Mouse (Mus musculus) liver, embryonic 14.5 days (tissue): Measurements from ENCODE around the gene Maml3. TPM values are rescaled to one million over a fixed set of nuclear protein-coding genes. Genes with fewer than 3 reads are reported as not detected.

Experiments used
- ATAC-seq: fragments of 200-750 bp; cut with Nextera tagmentation; 2 replicates; pipeline ENCODE4 v1.8.0; 2017; ENCODE audit warnings: moderate number of reproducible peaks, mild to moderate bottlenecking, moderate library complexity; ENCODE audit not compliant: insufficient read depth
- DNase-seq, 3 experiments: peaks; one replicate each; pipeline ENCODE4 v3.0.0-alpha.2; 2012 to 2013; ENCODE audit warnings: low read depth in 3 of 3, low spot score in 3 of 3
- H3K27ac ChIP-seq: fragments of 300-500 bp; sonication (generic); 2 replicates; pipeline ENCODE4 v1.5.1; 2014; ENCODE audit warnings: moderate library complexity, mild to moderate bottlenecking, control low read depth, inconsistent platforms
- H3K27me3 ChIP-seq: fragments of 300-500 bp; sonication (generic); 2 replicates; pipeline ENCODE4 v1.6.1; 2014; ENCODE audit warnings: mild to moderate bottlenecking, low read length, moderate library complexity; ENCODE audit not compliant: control insufficient read depth, insufficient read depth
- H3K36me3 ChIP-seq: fragments of 300-500 bp; sonication (generic); replicated peaks from 2 replicates; pipeline ENCODE4 v1.6.1; 2014; ENCODE audit warnings: low read depth; ENCODE audit not compliant: control insufficient read depth, insufficient read depth
- H3K4me1 ChIP-seq, 2 experiments: fragments of 200-500 bp in 1 of 2; fragments of 300-500 bp in 1 of 2; sonication (generic) in 1 of 2; replicated peaks; 2 replicates each; pipeline ENCODE4 v1.6.1; 2012 to 2014; ENCODE audit warnings: antibody characterized with exemption in 1 of 2, inconsistent platforms in 1 of 2, low read length in 1 of 2; ENCODE audit not compliant: control insufficient read depth in 2 of 2, insufficient read depth in 2 of 2
- H3K4me2 ChIP-seq: fragments of 300-500 bp; sonication (generic); 2 replicates; pipeline ENCODE4 v1.6.1; 2014; ENCODE audit warnings: low read depth, mild to moderate bottlenecking, control low read depth, moderate library complexity
- H3K4me3 ChIP-seq, 2 experiments: fragments of 200-500 bp in 1 of 2; fragments of 300-500 bp in 1 of 2; sonication (generic) in 1 of 2; 2 replicates each; pipeline ENCODE4 v1.5.1; 2012 to 2014; ENCODE audit warnings: low read depth in 2 of 2, low read length in 2 of 2, mild to moderate bottlenecking in 2 of 2, control low read depth in 1 of 2, inconsistent platforms in 1 of 2, moderate library complexity in 1 of 2; ENCODE audit not compliant: insufficient read depth in 1 of 2
- H3K9ac ChIP-seq: fragments of 300-500 bp; sonication (generic); replicated peaks from 2 replicates; pipeline ENCODE4 v1.6.1; 2014; ENCODE audit warnings: mild to moderate bottlenecking, control low read depth, moderate library complexity
- H3K9me3 ChIP-seq: fragments of 300-500 bp; sonication (generic); 2 replicates; pipeline ENCODE4 v1.6.1; 2016; ENCODE audit warnings: low read length, mixed read lengths; ENCODE audit not compliant: control insufficient read depth
- CTCF ChIP-seq: IDR thresholded peaks from 2 replicates; pipeline ENCODE4 v1.5.1; 2016; ENCODE audit warnings: antibody characterized with exemption, low read depth, control low read depth
- EP300 ChIP-seq: IDR thresholded peaks from 2 replicates; pipeline ENCODE4 v1.6.1; 2016; ENCODE audit warnings: antibody characterized with exemption, low read depth
- WGBS: fragments of 180-500 bp; shearing (Covaris S2); extraction: QIAGEN DNeasy Blood & Tissue Kit; methylation state at CpG from one replicate; pipeline ENCODE4 v1.1.7; 2014; ENCODE audit not compliant: insufficient replicate concordance; 5-methylcytosine and 5-hydroxymethylcytosine counted together
- polyA plus RNA-seq, 2 experiments: library from polyadenylated mRNA; depleted of rRNA in 1 of 2; stranded (reverse) in 1 of 2; unstranded in 1 of 2; fragments of >200 nt; fragmentation: Nextera tagmentation in 1 of 2; extraction: Ambion mirVana in 1 of 2; gene quantifications; 2 replicates each; pipeline versions ENCODE4 v1.2.1 to v1.2.3; 2012 to 2014

Gene Maml3
- polyA plus RNA-seq, 2 experiments = 0.57 to 0.71 TPM

GRCm38 (mm10) chr3:52018103-52018439 is 86.8 kb downstream of the Maml3 start:
- no peak for TF ChIP-seq CTCF
- TF ChIP-seq EP300 = no peak
- Histone ChIP-seq H3K4me1 (peaks cover 0 to 7% of the 10 kb centered on the region in 2 experiments; a peak in 2 of 4 replicates), H3K4me3 (no peak overlapping the region), H3K36me3 (no peaks in the 10 kb centered on the region), H3K27me3 (no peaks in the 10 kb centered on the region), H3K27ac (no peak overlapping the region), H3K4me2 (peak overlapping the region; percentile 1; the same call in 1 of the 2 replicates), H3K9ac (no peak overlapping the region), H3K9me3 (no peaks in the 10 kb centered on the region)
- WGBS = 57% methylated on average over 5 of the region's 5 CpGs
- DNase-seq (no peak), ATAC-seq (no peak)

GRCm38 (mm10) chr3:52017439-52018102 is 87.3 kb downstream of the Maml3 start:
- no peak overlapping the region; a peak in 1 of 4 replicates for H3K4me3 ChIP-seq
- no peaks in the 10 kb centered on the region for H3K9me3 ChIP-seq
- no peaks in the 10 kb centered on the region for H3K36me3 ChIP-seq
- peak overlapping the region; percentile 1 for H3K4me2 ChIP-seq
- no peaks in the 10 kb centered on the region for H3K27me3 ChIP-seq
- 55% methylated on average over 17 of the region's 17 CpGs for WGBS
- no peak overlapping the region for H3K27ac ChIP-seq
- H3K9ac ChIP-seq = no peak overlapping the region
- TF ChIP-seq EP300 (no peak), CTCF (no peak)
- ATAC-seq = no peak
- peaks cover 0 to 7% of the 10 kb centered on the region in 2 experiments; a peak in 2 of 4 replicates for H3K4me1 ChIP-seq
- no peak for DNase-seq

GRCm38 (mm10) chr3:52016178-52016577 is 88.7 kb downstream of the Maml3 start:
- Histone ChIP-seq H3K9me3 (no peaks in the 10 kb centered on the region), H3K36me3 (no peaks in the 10 kb centered on the region), H3K4me2 (no peak overlapping the region), H3K4me3 (no peak overlapping the region), H3K27me3 (no peaks in the 10 kb centered on the region), H3K9ac (no peak overlapping the region), H3K4me1 (peaks cover 0 to 10% of the 10 kb centered on the region in 2 experiments; a peak in 2 of 4 replicates), H3K27ac (no peak overlapping the region)
- ATAC-seq (no peak), DNase-seq (no peak)
- 53% methylated on average over 3 of the region's 3 CpGs for WGBS
- TF ChIP-seq EP300 (no peak), CTCF (no peak)

- no peaks in the 10 kb centered on the region for H3K27me3 ChIP-seq
- no peak overlapping the region for H3K27ac ChIP-seq
- H3K4me1 ChIP-seq = peaks cover 0 to 10% of the 10 kb centered on the region in 2 experiments; a peak in 2 of 4 replicates
- no peaks in the 10 kb centered on the region for H3K9me3 ChIP-seq
- no peak overlapping the region for H3K4me2 ChIP-seq
- TF ChIP-seq EP300 = no peak
- TF ChIP-seq CTCF = no peak
- WGBS = 74% methylated on average over 1 of the region's 1 CpGs
- H3K4me3 ChIP-seq = no peak overlapping the region
- no peaks in the 10 kb centered on the region for H3K36me3 ChIP-seq
- DNase-seq (no peak), ATAC-seq (no peak)
- H3K9ac ChIP-seq = no peak overlapping the region
These were observed 89.3 kb downstream of the Maml3 start for GRCm38 (mm10) chr3:52015556-52015955.

- Histone ChIP-seq H3K9me3 (no peaks in the 10 kb centered on the region), H3K9ac (no peak overlapping the region), H3K27me3 (no peaks in the 10 kb centered on the region), H3K4me1 (peaks cover 0 to 11% of the 10 kb centered on the region in 2 experiments; a peak in 1 of 4 replicates), H3K27ac (no peak overlapping the region), H3K4me2 (no peak overlapping the region), H3K36me3 (no peaks in the 10 kb centered on the region), H3K4me3 (no peak overlapping the region)
- DNase-seq = no peak
- TF ChIP-seq EP300 = no peak
- no peak for TF ChIP-seq CTCF
- no peak for ATAC-seq
- 62% methylated on average over 9 of the region's 9 CpGs for WGBS
These were observed 93.7 kb downstream of the Maml3 start for GRCm38 (mm10) chr3:52011032-52011710.
